Mouse (Mus musculus) erythroblast, embryonic 14.5 days (primary cell): Measurements from ENCODE around the gene Zfp442. TPM values are rescaled to one million over a fixed set of nuclear protein-coding genes. Genes with fewer than 3 reads are reported as not detected.
A peak's percentile ranks its signal among the peaks of the same experiment; 100 is the strongest.
"Not testable (repeated sequence)": the region's sequence is repeated elsewhere in the genome, so short reads cannot be mapped to it uniquely, and the experiment has no call there.

Source experiments
- H3K27me3 ChIP-seq: 2 replicates; pipeline ENCODE4 v1.6.1; 2012; ENCODE audit warnings: inconsistent platforms; ENCODE audit not compliant: control insufficient read depth
- H3K36me3 ChIP-seq: 2 replicates; pipeline ENCODE4 v1.6.1; 2012; ENCODE audit warnings: mild to moderate bottlenecking, inconsistent platforms; ENCODE audit not compliant: control insufficient read depth
- H3K4me1 ChIP-seq: 2 replicates; pipeline ENCODE4 v1.6.1; 2012; ENCODE audit warnings: inconsistent platforms; ENCODE audit not compliant: control insufficient read depth
- H3K4me3 ChIP-seq: replicated peaks from 2 replicates; pipeline ENCODE3; 2012; ENCODE audit warnings: moderate library complexity, mild to moderate bottlenecking, inconsistent platforms
- H3K9me3 ChIP-seq: 2 replicates; pipeline ENCODE4 v1.6.1; 2012; ENCODE audit warnings: low read length, inconsistent platforms, mixed read lengths; ENCODE audit not compliant: control insufficient read depth
- GATA1 ChIP-seq: IDR thresholded peaks from 2 replicates; pipeline ENCODE4 v1.6.1; 2012; ENCODE audit warnings: low read length, inconsistent platforms, mixed read lengths
- TAL1 ChIP-seq: IDR thresholded peaks from 3 replicates; pipeline ENCODE4 v1.6.1; 2012; ENCODE audit warnings: low read length, inconsistent platforms, mixed read lengths
- polyA plus RNA-seq: library from polyadenylated mRNA; stranded (reverse); fragments of >175 nt; gene quantifications from 2 replicates; pipeline ENCODE4 v1.2.3, GENCODE M21; 2012

The Zfp442 gene
- polyA plus RNA-seq: not detected in 2 replicates

DNA sequence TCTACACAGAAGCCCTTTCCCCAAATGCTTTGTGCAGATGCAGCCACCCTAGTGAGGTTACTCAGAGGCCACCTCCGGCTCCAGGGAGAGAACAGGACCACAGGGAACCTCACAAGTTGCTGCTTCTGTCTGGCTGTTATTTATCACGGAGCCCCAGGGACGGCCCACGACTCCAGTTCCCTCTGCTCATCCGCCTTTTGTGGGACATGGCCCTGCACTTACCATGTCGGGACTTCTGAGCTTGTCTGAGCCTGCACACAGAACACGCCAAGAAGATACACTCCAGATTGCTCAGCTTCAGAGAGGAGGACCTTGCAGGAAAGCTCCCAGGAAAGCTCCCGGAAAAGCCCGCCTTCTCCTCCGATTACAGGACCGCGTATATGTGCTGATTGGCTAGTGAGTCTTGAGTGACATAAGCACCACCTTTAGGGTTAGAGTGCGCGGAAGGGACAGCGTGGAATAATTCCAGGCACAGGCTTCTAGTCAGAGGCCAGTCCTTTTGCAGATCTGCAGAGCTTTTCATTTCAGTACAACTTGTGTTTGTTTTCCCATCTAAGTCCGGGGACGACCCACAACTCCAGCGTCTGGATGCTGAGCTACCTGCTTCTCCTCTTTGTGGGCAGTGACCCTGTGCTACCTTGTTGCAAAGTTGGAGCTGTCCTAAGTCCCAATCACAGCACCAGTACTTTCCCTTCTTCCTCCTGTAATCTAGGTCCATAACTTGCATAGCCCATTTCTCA lies at the start of gene Zfp442:
TSS of gene Zfp442 (minus strand) at position 307 of the 740 bp plus-strand sequence.
- H3K4me1 ChIP-seq, H3K27me3 ChIP-seq, H3K36me3 ChIP-seq, H3K9me3 ChIP-seq: not testable (repeated sequence)
- peak within 1 kb of the TSS; percentile 43 for H3K4me3 ChIP-seq

GRCm38 (mm10) chr2:150500124-150500973 lies 49.1 kb upstream of the Zfp442 start:
- H3K9me3 ChIP-seq, H3K27me3 ChIP-seq, H3K4me1 ChIP-seq, H3K36me3 ChIP-seq, H3K4me3 ChIP-seq: not testable (repeated sequence)

DNA sequence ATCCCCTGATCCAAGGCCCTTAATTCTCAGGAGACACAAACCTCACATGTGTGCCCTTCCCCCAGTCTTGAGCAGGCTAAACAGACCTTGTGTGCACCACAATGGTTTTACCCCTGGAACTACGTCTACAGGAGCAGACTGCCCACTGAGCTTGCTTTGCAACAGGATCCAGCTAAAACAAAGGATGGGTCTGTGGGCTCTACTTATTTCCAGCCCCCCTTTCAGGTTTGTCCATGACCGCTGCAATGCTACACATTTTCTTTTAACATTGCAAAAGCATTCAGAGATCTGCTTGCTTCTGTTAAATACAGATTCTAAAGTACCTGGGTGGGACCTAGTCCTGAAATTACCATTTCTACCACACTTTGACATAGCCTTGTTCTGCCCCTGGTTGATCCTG lies 41.7 kb upstream of the Zfp442 start:
- TF ChIP-seq GATA1 (no peak), TAL1 (no peak)
- no peak overlapping the region for H3K4me3 ChIP-seq
- no peaks in the 10 kb centered on the region for H3K36me3 ChIP-seq
- no peaks in the 10 kb centered on the region for H3K27me3 ChIP-seq
- no peaks in the 10 kb centered on the region; the same call in none of the 2 replicates for H3K9me3 ChIP-seq
- H3K4me1 ChIP-seq: no peaks in the 10 kb centered on the region

- H3K36me3 ChIP-seq, H3K9me3 ChIP-seq, H3K27me3 ChIP-seq, H3K4me3 ChIP-seq, H3K4me1 ChIP-seq: not testable (repeated sequence)
These were observed 33.9 kb upstream of the Zfp442 start, which contains the start of gene Zfp345 for GRCm38 (mm10) chr2:150484939-150485778. Gene Zfp345 (minus strand): TSS chr2:150485091.

DNA sequence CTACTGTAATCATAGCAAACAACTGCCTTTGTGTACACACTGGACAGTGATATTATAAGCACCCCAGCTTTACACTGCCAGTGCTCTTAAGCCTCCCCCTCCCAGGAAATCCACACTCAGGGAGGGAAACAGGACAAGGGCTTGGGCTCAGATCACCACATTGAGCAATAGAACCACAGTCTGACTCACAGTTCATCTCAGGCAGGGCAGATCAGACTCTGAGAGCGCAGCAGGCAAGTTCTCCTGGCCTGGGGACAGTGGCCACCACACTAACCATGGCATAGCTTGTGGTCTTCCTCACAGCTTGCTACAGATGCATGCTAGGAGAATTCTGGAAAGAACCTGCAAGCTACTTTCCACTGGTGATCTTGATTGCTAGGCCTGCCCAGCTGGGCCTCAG lies 12.2 kb downstream of the Zfp442 start:
- not testable (repeated sequence) for H3K27me3 ChIP-seq, H3K9me3 ChIP-seq, H3K36me3 ChIP-seq, H3K4me3 ChIP-seq, H3K4me1 ChIP-seq

GRCm38 (mm10) chr2:150412146-150412545 lies 39.1 kb downstream of the Zfp442 start:
- H3K4me3 ChIP-seq, H3K36me3 ChIP-seq, H3K27me3 ChIP-seq, H3K4me1 ChIP-seq: not testable (repeated sequence)
- H3K9me3 ChIP-seq: peaks cover 13% of the 10 kb centered on the region

DNA sequence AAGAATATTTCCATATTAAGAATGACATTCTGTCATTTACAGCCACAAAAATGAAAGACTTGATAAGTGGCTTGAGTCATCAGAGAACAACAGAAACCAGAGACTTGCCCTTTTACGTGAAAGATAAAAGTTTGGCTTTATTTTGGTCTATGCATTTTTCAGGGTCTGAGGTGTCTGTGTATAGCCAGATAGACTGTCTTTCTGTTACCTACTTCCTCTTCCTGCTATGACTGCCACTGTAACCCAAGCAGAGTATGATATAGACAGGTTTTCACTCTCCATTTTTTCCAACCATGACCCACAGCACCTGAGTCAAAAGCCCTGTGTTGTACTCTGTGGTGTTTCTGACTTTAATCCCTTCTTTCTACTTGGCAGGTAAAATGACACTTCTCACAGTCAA lies 61.1 kb downstream of the Zfp442 start:
- TF ChIP-seq GATA1 (no peak), TAL1 (no peak)
- no peaks in the 10 kb centered on the region for H3K4me1 ChIP-seq
- H3K9me3 ChIP-seq: peaks cover 8% of the 10 kb centered on the region; the same call in 1 of the 2 replicates
- H3K4me3 ChIP-seq: no peak overlapping the region
- no peaks in the 10 kb centered on the region for H3K27me3 ChIP-seq
- H3K36me3 ChIP-seq: no peaks in the 10 kb centered on the region

DNA sequence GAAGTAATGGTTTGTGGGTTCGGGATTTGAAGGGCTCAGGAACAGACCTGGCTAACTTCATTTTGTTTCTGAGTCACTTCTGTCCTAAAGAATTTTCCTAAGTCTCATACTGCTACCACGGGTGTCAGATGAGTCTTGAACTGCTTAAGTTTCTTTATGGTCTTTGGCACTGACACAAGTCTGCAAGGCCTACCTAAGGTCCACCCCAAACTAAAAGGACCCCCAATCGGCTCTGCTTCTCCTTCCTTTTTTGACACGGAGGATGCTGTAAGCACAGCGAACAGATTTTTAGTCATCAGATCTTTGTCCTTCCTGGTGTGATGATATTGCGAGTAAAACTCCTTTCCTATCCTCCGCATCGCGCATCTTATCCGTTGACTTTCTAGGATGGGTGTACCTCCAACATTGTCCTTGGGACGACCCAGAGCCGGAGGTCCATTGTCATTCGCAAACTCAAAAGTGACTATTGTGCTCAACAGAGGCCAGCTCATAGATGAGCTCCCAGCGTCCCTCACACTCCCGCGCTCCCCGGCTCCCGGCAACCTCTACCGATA lies 65.7 kb downstream of the Zfp442 start:
- H3K4me3 ChIP-seq, H3K4me1 ChIP-seq, H3K36me3 ChIP-seq, H3K27me3 ChIP-seq: not testable (repeated sequence)
- peaks cover 11% of the 10 kb centered on the region; the same call in 1 of the 2 replicates for H3K9me3 ChIP-seq

DNA sequence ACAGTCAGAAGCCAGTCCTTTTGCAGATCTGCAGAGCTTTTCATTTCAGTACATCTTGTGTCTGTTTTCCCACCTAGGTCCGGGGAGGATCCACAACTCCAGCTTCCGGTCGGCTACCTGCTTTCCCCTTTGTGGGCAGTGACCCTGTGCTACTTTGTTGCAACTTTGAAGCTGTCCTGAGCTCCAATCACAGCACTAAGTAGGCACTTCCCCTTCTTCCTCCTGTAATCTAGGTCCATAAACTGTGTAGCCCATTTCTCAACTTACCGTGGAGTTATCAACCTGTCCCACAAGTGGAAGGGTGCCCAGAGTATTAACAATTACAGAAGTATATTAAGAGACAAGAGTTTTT lies 88.4 kb downstream of the Zfp442 start:
- H3K9me3 ChIP-seq: no peaks in the 10 kb centered on the region
- H3K4me3 ChIP-seq: peak overlapping the region; percentile 64
- no peak for TF ChIP-seq GATA1
- TF ChIP-seq TAL1: no peak
- peaks cover 4% of the 10 kb centered on the region for H3K4me1 ChIP-seq
- no peaks in the 10 kb centered on the region for H3K27me3 ChIP-seq
- H3K36me3 ChIP-seq: no peaks in the 10 kb centered on the region

- not testable (repeated sequence) for H3K36me3 ChIP-seq, H3K4me1 ChIP-seq, H3K9me3 ChIP-seq, H3K27me3 ChIP-seq
- H3K4me3 ChIP-seq: peak within 1 kb of the TSS; percentile 64
These were observed 89.0 kb downstream of the Zfp442 start, which contains the start of gene 3300002I08Rik for GRCm38 (mm10) chr2:150362113-150362877. Gene 3300002I08Rik (minus strand): TSS chr2:150362765.
